Mouse (Mus musculus): ENCODE data around the gene Gm28047.
"Not testable (repeated sequence)": the region's sequence is repeated elsewhere in the genome, so short reads cannot be mapped to it uniquely, and the experiment has no call there.

The Gm28047 gene

DNA sequence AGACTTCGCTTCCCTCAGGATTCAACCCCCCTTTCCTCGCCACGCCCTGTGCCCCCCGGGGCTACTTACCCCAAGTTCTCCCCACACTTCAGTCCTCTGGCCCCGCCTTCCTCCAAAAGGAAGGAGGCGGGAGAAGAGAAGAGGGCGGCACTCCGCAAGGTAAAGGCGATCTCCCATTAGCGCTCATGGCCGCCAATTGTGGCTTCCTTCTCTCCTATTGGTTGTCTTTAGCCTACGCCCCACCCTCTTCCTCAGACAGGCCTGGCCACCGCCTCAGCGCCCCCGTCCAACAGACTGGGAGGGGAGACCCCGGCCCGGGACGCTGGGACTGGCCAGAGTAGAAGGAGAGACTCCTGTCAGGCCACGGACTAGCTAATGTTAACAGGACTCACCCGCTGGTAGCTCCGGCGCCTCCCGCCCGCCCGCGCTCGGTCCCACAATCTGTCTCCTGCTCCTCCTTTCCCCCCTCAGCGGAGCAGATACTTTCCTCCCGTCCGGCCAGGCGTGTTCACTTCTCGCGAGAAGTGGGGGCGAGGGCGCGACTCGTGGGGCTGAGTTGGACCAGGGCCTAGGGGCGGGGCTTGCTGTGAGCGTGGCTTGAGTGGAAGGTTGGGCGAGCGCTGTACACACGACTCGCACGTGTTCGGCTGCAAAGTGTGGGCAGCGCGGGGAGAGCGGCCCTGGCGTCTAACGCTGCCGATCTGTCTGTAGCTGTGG is at the start of gene Gm28047, which contains the start of gene Atf7:
Gene Gm28047, minus strand, starts transcription at position 98 of the 717 bp plus-strand sequence.
Gene Atf7, minus strand, starts transcription at position 495 of the 717 bp plus-strand sequence.
- DNase-seq, result peak; percentile 99

DNA sequence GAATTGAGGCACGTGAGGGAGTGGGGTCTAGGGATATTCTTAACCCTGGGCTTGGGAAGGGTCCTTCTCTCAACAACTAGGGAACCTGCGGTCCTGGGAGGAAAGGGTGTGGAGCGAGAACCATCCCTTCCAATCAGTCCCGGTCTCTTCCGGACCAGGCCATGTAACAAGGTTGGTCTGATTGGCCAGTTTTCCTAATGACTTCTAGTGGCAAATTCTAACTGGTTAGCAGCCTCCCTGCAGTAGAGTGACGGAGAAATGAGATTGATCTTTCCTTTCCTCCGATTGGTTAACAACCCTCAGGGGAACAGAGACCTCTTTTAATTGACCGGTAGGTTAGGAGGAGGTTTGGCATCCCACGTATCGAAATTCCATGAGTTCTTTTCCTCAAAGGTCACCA is 48.7 kb upstream of the Gm28047 start:
- peak; percentile 73 for DNase-seq

DNA sequence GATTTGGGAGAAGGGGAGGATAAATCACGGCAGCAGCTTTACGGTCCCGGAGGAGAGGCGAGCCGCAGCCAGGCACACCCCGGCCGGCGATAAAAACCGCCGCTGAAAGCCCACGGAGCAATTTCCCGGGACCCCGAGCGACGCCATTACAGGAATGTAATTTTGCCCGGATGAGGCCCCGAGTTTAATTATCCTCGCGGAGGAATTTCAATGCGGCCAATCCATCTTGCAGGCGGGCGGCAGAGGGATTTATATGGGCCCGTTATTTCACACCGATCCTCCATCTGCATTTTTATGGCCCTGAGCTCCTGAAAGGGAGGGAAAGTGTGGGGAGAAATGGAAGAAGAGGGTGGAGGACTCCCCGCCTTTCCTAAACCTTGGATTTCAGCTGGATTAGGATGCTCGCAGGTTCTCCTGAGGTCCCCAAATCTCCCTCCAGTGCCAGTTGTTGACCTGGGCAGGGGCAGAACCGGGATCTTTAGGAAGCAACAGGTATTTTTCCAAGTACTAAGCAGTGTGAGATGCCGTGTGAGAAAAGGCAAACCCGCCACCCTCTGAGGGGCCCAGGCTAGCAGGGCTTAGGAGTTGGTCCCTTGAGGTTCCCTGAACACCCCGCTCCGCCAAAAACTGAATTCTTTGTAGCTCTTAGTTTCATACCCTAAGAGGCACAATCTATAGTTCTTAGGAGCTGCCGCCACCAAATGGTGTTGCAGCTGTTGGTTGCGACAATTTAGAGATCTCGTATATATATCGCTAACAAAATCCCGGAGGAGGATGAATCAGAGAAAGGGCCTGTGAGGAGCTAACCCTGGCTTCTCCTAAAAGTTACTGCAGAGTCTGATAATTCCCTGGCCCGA is 47.6 kb upstream of the Gm28047 start, which contains the start of gene Atp5g2:
Gene Atp5g2, minus strand, starts transcription at position 138 of the 857 bp plus-strand sequence.
- DNase-seq, result peak; percentile 46

DNA sequence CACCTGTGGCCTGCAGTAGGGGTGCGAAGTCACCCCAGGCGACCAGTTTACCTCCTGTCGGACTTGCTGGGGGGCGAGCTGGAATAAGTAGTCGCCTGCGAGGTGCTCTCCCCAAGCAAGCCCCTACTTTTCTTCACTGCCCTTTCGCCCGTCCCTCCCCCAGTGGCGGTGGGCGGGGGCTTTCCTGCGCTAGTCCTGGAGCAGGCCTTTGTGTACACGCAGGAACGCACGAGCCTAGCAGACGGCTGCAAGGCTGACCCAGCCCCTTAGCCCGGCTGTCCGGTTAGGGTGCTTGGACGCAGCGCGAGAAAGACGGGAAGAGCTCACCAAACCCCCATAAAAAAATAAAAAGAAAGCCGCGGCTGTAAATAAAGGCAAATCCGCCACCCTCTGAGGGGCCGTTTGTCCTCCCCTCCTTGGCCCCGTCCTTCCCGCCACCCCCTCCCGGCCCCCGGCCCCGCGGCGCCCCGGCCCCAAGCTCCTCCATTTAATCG is 46.9 kb upstream of the Gm28047 start:
- DNase-seq, result peak; percentile 71

DNA sequence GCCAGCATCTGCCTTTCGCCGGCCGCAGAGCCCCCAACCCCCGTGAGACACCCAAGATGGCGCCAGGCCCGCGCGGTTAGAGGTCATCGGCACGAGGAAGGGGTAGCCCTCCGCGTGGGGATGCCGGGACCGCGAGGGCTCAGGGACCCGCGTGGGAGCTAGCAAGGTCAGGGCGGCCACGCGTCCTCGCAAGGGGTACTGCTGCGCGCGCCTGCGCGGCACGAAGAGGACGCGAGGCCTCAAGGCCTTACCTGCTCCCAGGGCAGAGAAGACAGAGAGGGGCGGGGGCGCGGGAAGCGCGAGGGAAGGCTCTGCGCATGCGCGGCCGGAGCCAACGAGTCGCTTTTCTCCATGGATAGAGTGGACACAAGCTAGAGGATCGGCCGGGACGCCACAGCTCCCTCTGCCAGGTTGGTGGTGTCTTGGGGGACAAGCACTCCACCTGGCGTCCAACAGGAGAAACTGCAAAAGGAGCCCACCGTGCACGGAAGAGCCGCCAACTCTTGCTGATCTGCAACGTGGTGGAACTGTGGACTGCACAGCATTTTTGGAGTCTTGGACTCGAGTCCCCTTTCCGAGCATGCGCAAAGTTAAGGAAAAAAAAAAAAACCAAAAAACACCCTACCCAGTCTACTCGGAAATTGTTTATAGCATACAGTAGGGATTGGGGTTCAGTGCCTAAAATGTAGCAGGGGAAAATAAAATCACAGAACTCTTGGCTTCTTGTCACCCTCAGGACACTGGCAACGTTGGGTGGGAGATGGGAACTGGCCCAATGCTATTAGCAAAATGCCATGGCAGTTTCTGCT is 46.1 kb upstream of the Gm28047 start:
- peak; percentile 98 for DNase-seq

DNA sequence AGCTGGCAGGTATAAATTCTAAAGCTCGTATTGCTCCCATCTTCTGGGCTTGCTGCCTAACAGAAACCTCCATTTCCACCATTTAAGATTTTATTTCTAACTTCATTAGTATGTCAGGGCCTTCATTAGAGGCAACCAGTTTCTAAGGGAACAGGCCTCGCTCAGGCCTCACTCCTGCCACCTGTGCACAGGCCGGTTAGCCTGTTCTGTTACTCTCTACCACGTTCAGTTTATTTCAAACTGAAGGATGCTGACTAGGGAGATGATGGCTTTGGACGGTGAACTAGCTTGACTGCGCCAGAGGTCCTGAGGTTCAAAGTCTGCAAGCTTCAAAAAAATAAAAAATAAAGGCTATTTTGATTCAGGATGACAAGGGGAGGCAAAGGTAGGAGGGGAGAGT is 45.4 kb upstream of the Gm28047 start:
- no peak for DNase-seq

DNA sequence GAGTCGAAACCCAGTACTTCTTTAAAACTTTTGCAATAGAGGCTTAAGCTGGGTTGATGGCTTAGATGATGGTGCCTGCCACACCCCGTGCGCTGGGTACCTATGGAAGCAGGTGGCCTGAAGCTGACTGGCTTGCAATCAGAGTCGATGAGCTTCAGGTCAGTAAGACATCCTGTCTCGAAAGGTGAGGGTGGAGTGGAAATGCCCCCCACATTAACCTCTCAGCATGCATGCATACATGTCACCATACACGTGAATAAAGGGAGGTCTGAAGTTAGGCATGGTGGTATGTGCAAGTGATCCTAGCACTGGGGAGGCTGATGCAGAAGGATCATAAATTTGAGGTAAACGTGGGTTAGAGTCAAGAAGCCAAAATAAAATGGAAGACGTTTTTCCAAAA is 44.7 kb upstream of the Gm28047 start:
- DNase-seq, result no peak

DNA sequence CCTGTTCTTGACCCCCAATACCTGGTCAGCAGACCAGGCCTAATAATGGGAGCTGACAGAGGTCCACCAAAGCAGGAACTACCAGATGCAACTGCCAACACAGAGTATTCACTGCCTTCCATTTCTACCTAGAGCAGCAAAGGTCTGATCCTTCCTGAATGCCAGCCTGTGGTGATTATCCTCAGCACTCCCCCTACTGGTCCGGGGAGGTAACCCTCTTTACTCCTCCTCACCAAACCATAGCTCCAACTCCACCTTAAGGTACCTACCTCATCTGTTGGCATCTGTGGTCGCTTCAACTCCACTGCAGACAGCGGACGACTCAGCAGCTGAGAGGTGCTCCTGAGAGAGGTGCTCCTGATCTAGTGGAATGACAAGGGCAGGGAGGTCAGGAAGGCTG is 40.6 kb upstream of the Gm28047 start:
- peak; percentile 54 for DNase-seq

DNA sequence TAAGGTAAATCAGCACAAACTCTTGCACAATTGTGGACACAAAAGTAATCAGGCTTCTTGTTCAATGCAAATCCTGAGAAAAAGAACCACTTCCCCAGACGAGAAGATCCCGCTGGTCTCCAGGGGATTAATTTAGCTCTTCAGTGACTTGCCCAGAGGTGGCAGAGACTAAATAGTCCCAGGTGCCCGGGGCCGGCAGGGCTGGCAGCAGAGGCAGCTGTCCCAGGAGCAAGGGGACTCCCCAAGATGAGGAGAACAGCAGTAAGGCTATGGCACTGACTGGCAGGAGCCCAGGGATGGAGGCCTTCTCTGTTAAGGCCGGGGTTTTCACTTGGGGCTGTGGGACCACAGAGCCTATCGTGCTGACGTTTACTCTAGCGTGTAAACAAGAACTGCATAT is 39.0 kb upstream of the Gm28047 start:
- DNase-seq, result no peak

DNA sequence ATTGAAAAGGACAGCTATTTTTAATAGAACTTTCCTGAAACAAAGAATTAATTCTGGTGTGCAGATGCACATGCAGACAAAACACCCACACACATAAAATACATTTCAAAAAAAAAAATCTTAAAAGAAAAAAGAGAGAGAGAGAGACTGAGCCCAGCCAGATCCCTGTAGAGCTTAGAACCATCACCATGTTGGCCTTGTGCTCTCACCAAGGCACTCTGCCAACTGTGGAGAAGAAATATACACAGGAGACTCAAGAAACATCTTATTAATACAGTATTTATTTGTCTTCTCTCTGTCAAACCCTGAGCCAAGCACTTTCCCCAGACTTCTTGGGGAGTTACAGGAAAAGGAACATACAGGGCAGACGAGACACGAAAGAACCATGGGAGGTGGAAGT is 37.7 kb upstream of the Gm28047 start:
- DNase-seq, result not testable (repeated sequence)

DNA sequence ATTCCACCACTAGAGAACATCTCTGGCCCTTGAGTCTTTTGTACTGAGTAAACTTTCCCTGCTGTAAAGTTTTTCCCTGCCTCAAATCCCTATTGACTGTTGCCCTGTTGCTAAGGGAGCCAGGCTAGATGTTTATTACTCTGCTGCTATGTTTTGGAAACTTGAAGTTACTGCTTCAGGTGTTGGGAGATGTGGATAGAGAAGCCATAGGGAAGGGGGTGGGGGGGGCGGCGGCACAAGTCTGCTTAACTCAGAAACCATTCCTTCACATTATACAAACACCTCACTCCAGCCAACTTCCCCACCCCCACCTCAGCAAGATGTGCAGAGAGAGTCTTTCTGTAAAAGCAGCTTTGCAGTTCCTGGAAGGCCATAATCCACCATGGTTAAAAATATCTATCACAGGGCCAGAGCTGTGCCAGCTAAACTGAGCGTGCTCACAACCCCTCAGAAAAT is 33.1 kb upstream of the Gm28047 start:
- no peak for DNase-seq

DNA sequence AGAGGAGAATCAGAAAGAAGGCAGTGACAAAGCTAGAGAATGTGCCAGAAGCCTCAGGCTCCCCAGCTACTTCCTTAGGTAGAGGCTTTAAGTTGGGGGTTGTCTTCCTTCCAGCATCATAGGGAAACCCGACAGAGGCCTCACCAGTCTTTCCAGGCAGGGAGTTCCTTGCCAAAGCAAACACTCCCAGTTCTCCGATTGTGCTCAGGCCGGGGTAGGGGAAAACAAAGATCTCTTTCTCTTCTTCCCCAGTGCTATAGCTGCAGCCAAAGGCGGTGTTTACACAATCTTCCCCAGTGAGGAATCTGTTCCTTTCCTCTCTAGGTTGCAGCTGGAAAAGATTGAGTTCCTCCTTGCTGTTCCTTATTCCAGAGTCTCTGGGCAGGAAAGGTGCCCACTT is 31.8 kb upstream of the Gm28047 start:
- peak; percentile 34 for DNase-seq

DNA sequence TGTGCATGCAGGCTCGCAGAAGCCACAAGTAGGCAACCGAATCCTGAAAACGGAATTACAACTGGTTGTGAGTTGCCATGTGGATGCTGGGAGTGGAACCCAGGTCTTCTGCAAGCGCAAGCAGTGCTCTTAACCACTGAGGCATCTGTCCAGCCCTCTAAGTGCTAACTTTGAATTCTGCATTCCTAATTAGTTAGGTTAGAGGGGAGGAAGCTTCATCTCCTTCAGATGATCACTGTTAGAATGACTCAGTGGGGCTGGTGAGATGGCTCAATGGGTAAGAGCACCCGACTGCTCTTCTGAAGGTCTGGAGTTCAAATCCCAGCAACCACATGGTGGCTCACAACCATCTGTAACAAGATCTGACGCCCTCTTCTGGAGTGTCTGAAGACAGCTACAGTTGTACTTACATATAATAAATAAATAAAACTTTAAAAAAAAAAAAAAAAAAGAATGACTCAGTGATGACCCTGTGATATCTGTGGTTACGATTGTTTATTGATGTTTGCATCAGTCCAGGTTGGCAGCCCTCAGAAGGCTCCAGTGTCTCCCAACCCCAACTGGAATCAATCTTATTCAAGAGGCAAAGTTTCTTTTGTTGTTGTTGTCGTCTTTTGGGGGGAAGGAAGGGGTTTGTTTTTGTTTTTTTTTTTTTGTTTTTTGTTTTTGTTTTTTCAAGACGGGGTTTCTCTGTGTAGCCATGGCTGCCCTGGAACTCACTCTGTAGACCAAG is 27.2 kb upstream of the Gm28047 start:
- not testable (repeated sequence) for DNase-seq

DNA sequence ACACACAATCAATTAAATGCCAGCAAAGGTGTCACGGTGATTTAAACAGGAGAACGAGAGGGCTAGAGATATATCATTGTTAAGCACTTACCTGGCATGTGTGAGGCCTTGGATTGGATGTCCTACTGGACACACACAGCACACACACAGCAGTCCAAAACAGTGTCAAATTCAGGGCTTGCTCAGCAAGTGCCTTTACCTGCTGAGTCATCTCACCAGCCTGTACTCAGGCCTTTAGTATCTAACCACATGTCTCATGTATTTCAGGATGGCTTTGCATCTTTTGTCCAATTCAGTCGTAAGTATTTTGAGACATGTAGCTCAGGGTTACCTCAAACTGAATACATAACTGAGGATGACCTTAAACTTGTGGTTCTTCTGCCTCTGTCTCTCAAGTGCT is 26.2 kb upstream of the Gm28047 start:
- no peak for DNase-seq

DNA sequence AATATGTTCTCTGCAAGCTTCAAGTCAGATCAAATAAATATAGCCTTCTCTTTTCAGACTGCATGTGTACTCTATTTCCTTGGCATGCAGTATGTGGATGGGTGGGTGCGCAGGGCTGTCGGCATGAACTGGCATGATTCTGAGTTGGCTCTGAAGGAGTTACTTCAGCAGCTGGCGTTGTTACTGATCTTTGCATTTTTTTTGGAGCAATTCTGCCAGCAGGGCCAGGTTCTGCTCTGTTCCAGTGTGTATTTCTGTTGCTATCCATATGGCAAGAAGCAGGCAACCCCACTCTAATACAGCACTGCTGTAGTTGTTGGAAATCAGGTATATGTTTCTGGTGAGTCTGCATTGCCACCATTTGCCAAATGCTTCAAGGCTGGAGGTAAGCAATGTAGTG is 10.9 kb upstream of the Gm28047 start:
- DNase-seq, result peak; percentile 68

DNA sequence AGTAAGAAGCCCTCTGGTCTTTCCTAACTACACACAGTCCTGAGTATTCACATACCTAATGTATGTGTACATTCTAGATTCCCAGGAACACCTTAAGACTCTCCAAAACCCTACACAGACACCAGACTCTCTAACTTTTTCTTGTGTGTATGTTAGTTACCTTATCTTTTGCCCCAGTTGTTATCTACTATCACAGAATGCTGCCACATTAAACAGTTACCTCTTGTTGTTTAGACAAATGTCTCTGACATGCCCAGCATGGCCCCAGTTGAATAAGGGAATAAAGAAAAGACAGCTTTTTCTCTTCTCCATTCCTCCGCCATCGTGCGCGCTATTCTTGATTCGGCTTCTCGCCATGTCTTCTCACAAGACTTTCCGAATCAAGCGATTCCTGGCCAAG is 9.8 kb upstream of the Gm28047 start:
- no peak for DNase-seq

DNA sequence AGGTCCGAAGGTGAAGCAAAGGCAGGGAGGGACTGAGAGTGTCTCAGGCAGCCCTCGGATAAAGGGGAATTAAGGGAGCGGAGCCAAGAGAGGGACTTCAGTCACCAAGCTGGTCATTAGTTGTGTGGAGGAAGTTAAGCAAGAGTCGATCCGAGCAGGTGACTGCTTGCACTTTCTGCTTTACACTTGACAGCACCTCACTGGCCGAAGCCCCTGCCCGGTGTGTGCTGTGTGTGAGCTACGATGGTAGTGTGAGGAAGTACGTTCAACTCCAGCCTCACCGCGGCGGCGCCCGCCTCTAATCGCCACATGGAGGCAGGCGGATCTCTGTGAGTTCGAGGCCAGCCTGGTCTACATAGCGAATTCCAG is 804 bp upstream of the Gm28047 start:
- DNase-seq, result no peak

DNA sequence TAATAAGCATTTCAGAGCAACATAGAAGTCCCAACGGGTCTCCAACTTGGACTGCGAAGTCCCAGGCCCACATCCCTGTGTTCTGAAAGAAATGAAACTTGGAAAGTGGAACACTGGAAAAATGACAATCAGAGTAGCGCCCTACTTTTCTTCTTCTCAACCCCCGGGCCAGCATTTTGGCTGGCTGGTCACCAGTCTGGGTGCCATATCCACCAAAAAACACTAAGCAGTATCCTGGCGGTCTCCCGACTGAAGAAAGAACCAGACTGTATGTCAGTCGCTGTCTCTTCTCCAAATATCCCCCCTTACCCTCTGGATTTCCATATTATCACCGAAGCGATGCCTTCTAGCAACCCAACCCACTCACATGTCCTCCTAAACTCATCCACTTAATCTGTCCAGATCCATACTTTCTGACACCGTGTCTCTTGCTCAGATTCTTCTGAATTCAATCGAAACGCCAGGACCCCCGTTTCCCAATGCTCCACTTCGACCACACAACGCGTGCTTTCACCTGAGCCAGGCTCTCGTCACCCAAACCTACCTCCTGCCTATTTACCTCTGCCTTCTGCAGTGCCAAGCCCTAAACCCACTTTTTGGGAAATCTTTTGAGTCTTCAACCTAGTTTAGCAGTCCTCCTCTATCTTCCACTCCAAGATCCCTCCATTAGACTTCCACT is 437 bp downstream of the Gm28047 start:
- peak; percentile 13 for DNase-seq

DNA sequence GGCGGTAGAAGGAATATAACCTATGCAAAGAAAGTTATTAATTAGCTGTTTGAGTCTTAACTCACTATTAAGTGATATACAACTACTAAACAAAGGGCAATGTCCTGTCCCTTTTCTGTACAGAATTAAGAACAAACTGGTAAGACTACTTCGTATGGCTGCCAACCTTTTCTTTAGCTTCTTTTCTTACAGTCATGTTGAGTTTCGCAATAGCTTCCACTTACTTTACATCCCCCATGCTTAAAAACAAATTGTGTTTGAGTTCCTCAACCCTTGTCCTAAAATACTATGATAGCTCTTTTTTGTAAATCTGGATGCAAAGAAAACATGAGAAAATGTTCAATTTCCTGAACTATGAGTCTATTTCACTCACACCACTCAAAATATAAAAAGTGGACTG is 1.7 kb downstream of the Gm28047 start:
- no peak for DNase-seq

DNA sequence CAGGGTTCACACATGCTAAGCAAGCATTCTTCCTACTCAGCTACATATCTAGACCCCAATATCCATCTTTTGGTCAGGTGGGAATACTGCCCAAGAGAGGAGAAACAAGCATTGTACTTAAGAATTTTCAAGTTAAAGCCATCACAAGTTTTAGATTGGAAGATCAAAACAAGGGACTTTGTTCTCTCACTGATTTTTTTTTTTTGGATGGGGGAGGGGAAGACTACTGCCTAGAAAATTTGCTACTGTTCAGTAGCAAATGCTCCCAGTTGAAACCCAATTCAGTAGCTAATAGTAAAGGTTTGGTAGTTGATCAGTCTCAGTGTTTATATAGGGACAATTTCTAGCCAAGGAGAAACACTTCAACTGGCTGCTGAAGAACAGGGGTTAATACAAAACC is 2.3 kb downstream of the Gm28047 start:
- no peak for DNase-seq

DNA sequence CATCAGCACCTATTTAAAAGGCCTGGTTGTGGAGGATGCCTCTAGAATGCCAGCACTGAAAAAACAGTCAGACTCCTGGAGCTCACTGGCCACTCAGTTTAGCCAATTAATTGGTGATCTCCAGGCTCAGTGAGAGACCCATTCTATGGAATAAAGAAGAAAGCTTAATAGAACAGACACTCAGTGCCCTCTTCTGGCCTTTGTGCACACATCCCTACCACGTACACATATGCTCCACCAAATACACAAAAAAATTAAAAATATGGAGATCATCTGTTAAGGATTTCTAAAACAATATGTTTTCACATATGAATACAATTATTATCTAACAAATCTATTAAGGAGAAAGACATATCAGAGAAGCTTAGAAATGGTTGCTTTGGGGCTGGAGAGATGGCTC is 4.1 kb downstream of the Gm28047 start:
- DNase-seq, result no peak

DNA sequence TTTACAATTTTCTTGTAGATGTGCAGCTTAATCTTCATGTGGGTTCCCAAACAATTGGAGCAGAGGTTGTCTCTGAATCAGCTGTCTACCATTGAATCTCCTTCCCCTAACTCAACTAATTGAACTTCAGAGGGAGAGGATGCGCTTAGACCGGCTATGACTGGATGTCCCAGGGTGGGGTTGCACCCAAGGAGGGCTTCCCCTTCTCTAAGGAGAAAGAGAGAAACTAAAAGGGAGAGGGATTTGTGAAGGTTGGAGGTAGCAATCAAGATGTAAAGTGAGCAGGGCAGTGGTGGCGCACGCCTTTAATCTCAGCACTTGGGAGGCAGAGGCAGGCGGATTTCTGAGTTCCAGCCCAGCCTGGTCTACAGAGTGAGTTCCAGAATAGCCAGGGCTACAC is 5.4 kb downstream of the Gm28047 start:
- DNase-seq, result no peak

Measured in right cerebral cortex, adult 18-20 months (tissue).